Mouse (Mus musculus) stomach, embryonic 16.5 days (tissue): Measurements from ENCODE around the gene H2al1b. TPM values are rescaled to one million over a fixed set of nuclear protein-coding genes. Genes with fewer than 3 reads are reported as not detected.
"Not testable (repeated sequence)": the region's sequence is repeated elsewhere in the genome, so short reads cannot be mapped to it uniquely, and the experiment has no call there.

Source experiments
- ATAC-seq: fragments of 200-750 bp; cut with Nextera tagmentation; 2 replicates; pipeline ENCODE4 v1.8.0; 2017; ENCODE audit warnings: moderate number of reproducible peaks, moderate TSS enrichment; ENCODE audit not compliant: insufficient read depth, low FRiP score
- H3K27ac ChIP-seq: fragments of 300-500 bp; sonication (generic); 2 replicates; pipeline ENCODE4 v1.5.1; 2014; ENCODE audit warnings: low read length
- H3K27me3 ChIP-seq: fragments of 300-500 bp; sonication (generic); 2 replicates; pipeline ENCODE4 v1.6.1; 2014; ENCODE audit warnings: low read length, control low read depth, mixed read lengths; ENCODE audit not compliant: control insufficient read depth, insufficient read depth
- H3K36me3 ChIP-seq: fragments of 300-500 bp; sonication (generic); 2 replicates; pipeline ENCODE4 v1.6.1; 2014; ENCODE audit warnings: low read length; ENCODE audit not compliant: control insufficient read depth, insufficient read depth
- H3K4me1 ChIP-seq: fragments of 300-500 bp; sonication (generic); 2 replicates; pipeline ENCODE4 v1.6.1; 2014; ENCODE audit warnings: low read length, control low read depth, mixed read lengths; ENCODE audit not compliant: control insufficient read depth, insufficient read depth
- H3K4me2 ChIP-seq: fragments of 300-500 bp; sonication (generic); 2 replicates; pipeline ENCODE4 v1.6.1; 2014; ENCODE audit warnings: low read depth, low read length, mixed read lengths
- H3K4me3 ChIP-seq: fragments of 300-500 bp; sonication (generic); replicated peaks from 2 replicates; pipeline ENCODE4 v1.5.1; 2014; ENCODE audit warnings: mild to moderate bottlenecking, low read length
- H3K9ac ChIP-seq: fragments of 300-500 bp; sonication (generic); 2 replicates; pipeline ENCODE4 v1.6.1; 2014; ENCODE audit warnings: low read length
- H3K9me3 ChIP-seq: fragments of 300-500 bp; sonication (generic); replicated peaks from 2 replicates; pipeline ENCODE4 v1.6.1; 2016; ENCODE audit warnings: low read length, control low read depth; ENCODE audit not compliant: control insufficient read depth
- WGBS: fragments of 180-500 bp; shearing (Covaris S2); extraction: QIAGEN DNeasy Blood & Tissue Kit; methylation state at CpG from one replicate; pipeline ENCODE4 v1.1.7; 2014; 5-methylcytosine and 5-hydroxymethylcytosine counted together
- polyA plus RNA-seq: library from polyadenylated mRNA; unstranded; fragments of >200 nt; fragmentation: Nextera tagmentation; extraction: Ambion mirVana; gene quantifications from 2 replicates; pipeline ENCODE4 v1.2.1, GENCODE M21; 2015

H2al1b gene
- polyA plus RNA-seq, 1 experiment from 2014 or later: not detected

GRCm38 (mm10) chrX:11321192-11321591 is 19.0 kb downstream of the H2al1b start, which contains the start of gene H2al1h:
H2al1h (plus strand) TSS chrX:11321492.
- H3K9ac ChIP-seq, H3K27ac ChIP-seq, H3K36me3 ChIP-seq, H3K4me2 ChIP-seq, H3K4me1 ChIP-seq, H3K27me3 ChIP-seq, ATAC-seq, H3K9me3 ChIP-seq, H3K4me3 ChIP-seq: not testable (repeated sequence)
- no CpG with 5 or more reads among the region's 6 CpGs for WGBS

- H3K4me2 ChIP-seq, H3K36me3 ChIP-seq, H3K4me1 ChIP-seq, H3K9ac ChIP-seq, ATAC-seq, H3K27me3 ChIP-seq, H3K9me3 ChIP-seq, H3K4me3 ChIP-seq, H3K27ac ChIP-seq: not testable (repeated sequence)
- WGBS: 88% methylated on average over 2 of the region's 5 CpGs
Measured at GRCm38 (mm10) chrX:11324359-11324758, 22.1 kb downstream of the H2al1b start, which contains the start of gene H2al1i. H2al1i (plus strand) TSS chrX:11324659.

- H3K36me3 ChIP-seq, ATAC-seq, H3K4me2 ChIP-seq, H3K4me1 ChIP-seq, H3K27ac ChIP-seq, H3K27me3 ChIP-seq, H3K4me3 ChIP-seq, H3K9ac ChIP-seq, H3K9me3 ChIP-seq: not testable (repeated sequence)
- 89% methylated on average over 2 of the region's 2 CpGs for WGBS
Measured at GRCm38 (mm10) chrX:11327522-11327921, 25.3 kb downstream of the H2al1b start, which contains the start of gene H2al1j. H2al1j (plus strand) TSS chrX:11327822.

- Histone ChIP-seq H3K27ac (no peak overlapping the region), H3K9ac (no peak overlapping the region), H3K36me3 (no peaks in the 10 kb centered on the region), H3K4me1 (no peaks in the 10 kb centered on the region), H3K4me2 (no peak overlapping the region), H3K4me3 (no peak overlapping the region), H3K27me3 (peaks cover 5% of the 10 kb centered on the region; the same call in 1 of the 2 replicates), H3K9me3 (no peaks in the 10 kb centered on the region)
- ATAC-seq: no peak
- 62% methylated on average over 9 of the region's 9 CpGs for WGBS
Measured at GRCm38 (mm10) chrX:11345762-11346161, 43.5 kb downstream of the H2al1b start.

- H3K4me2 ChIP-seq: no peak overlapping the region
- no peaks in the 10 kb centered on the region for H3K36me3 ChIP-seq
- peaks cover 9% of the 10 kb centered on the region; the same call in 1 of the 2 replicates for H3K27me3 ChIP-seq
- no peak for ATAC-seq
- no peak overlapping the region for H3K27ac ChIP-seq
- WGBS: 87% methylated on average over 3 of the region's 3 CpGs
- no peaks in the 10 kb centered on the region for H3K4me1 ChIP-seq
- H3K4me3 ChIP-seq: no peak overlapping the region
- no peaks in the 10 kb centered on the region for H3K9me3 ChIP-seq
- H3K9ac ChIP-seq: no peak overlapping the region
Measured at GRCm38 (mm10) chrX:11346756-11347155, 44.5 kb downstream of the H2al1b start.

Other genes with a start within 250 kb of the H2al1b start
- not detected in 2 replicates for gene H2al1a, start 3.2 kb upstream of the H2al1b start, polyA plus RNA-seq
- not detected in 2 replicates for gene H2al1c, start 3.2 kb downstream of the H2al1b start, polyA plus RNA-seq
- not detected in 2 replicates for gene H2al1d, start 6.4 kb downstream of the H2al1b start, polyA plus RNA-seq
- not detected in 2 replicates for gene H2al1e, start 9.5 kb downstream of the H2al1b start, polyA plus RNA-seq
- not detected in 2 replicates for gene H2al1f, start 12.7 kb downstream of the H2al1b start, polyA plus RNA-seq
- not detected in 2 replicates for gene H2al1g, start 15.8 kb downstream of the H2al1b start, polyA plus RNA-seq
- not detected in 2 replicates for gene H2al1h, start 19.1 kb downstream of the H2al1b start, polyA plus RNA-seq
- not detected in 2 replicates for gene H2al1i, start 22.2 kb downstream of the H2al1b start, polyA plus RNA-seq
- not detected in 2 replicates for gene H2al1j, start 25.4 kb downstream of the H2al1b start, polyA plus RNA-seq